Mouse (Mus musculus) lung, embryonic 14.5 days (tissue): ENCODE results near the gene B3gat1. TPM values are rescaled to one million over a fixed set of nuclear protein-coding genes. Genes with fewer than 3 reads are reported as not detected.

Experiments used
- ATAC-seq: fragments of 200-750 bp; cut with Nextera tagmentation; 2 replicates; pipeline ENCODE4 v1.8.0; 2017; ENCODE audit warnings: mild to moderate bottlenecking, moderate TSS enrichment, moderate library complexity; ENCODE audit not compliant: insufficient read depth
- DNase-seq: peaks from one replicate; pipeline ENCODE4 v3.0.0-alpha.2; 2015
- H3K27ac ChIP-seq: fragments of 300-500 bp; sonication (generic); 2 replicates; pipeline ENCODE4 v1.5.1; 2014; ENCODE audit warnings: low read depth, mild to moderate bottlenecking, moderate library complexity
- H3K27me3 ChIP-seq: fragments of 300-500 bp; sonication (generic); 2 replicates; pipeline ENCODE4 v1.6.1; 2014; ENCODE audit warnings: low read length, control low read depth; ENCODE audit not compliant: insufficient read depth
- H3K36me3 ChIP-seq: fragments of 300-500 bp; sonication (generic); 2 replicates; pipeline ENCODE4 v1.6.1; 2014; ENCODE audit warnings: control low read depth; ENCODE audit not compliant: insufficient read depth
- H3K4me1 ChIP-seq: fragments of 300-500 bp; sonication (generic); 2 replicates; pipeline ENCODE4 v1.6.1; 2014; ENCODE audit warnings: antibody characterized with exemption, control low read depth; ENCODE audit not compliant: insufficient read depth
- H3K4me2 ChIP-seq: fragments of 300-500 bp; sonication (generic); 2 replicates; pipeline ENCODE4 v1.6.1; 2014; ENCODE audit warnings: mild to moderate bottlenecking
- H3K4me3 ChIP-seq: fragments of 300-500 bp; sonication (generic); 2 replicates; pipeline ENCODE4 v1.5.1; 2014; ENCODE audit warnings: low read depth, low read length
- H3K9ac ChIP-seq: fragments of 300-500 bp; sonication (generic); 2 replicates; pipeline ENCODE4 v1.6.1; 2014
- H3K9me3 ChIP-seq: fragments of 300-500 bp; sonication (generic); 2 replicates; pipeline ENCODE4 v1.6.1; 2016; ENCODE audit warnings: low read depth, low read length, control low read depth
- CTCF ChIP-seq: IDR thresholded peaks from 2 replicates; pipeline ENCODE4 v1.5.1; 2016; ENCODE audit warnings: antibody characterized with exemption, low read depth
- WGBS: fragments of 180-500 bp; shearing (Covaris S2); extraction: QIAGEN DNeasy Blood & Tissue Kit; methylation state at CpG from one replicate; pipeline ENCODE4 v1.1.7; 2014; 5-methylcytosine and 5-hydroxymethylcytosine counted together
- polyA plus RNA-seq: library from polyadenylated mRNA; unstranded; fragments of >200 nt; fragmentation: Nextera tagmentation; extraction: Ambion mirVana; gene quantifications from 2 replicates; pipeline ENCODE4 v1.2.1, GENCODE M21; 2014

B3gat1 gene
- polyA plus RNA-seq, 1 experiment from 2014 or later, result 0.41 TPM

GRCm38 (mm10) chr9:26700329-26700728, 33.2 kb upstream of the B3gat1 start:
- H3K4me1 ChIP-seq, result no peaks in the 10 kb centered on the region
- no peak overlapping the region for H3K4me3 ChIP-seq
- TF ChIP-seq CTCF, result no peak
- 79% methylated on average over 2 of the region's 2 CpGs for WGBS
- H3K9ac ChIP-seq, result no peak overlapping the region
- no peaks in the 10 kb centered on the region for H3K36me3 ChIP-seq
- no peak overlapping the region for H3K4me2 ChIP-seq
- ATAC-seq (no peak), DNase-seq (no peak)
- H3K9me3 ChIP-seq, result no peaks in the 10 kb centered on the region
- H3K27me3 ChIP-seq, result no peaks in the 10 kb centered on the region
- no peak overlapping the region for H3K27ac ChIP-seq

- Histone ChIP-seq H3K9ac (no peak overlapping the region), H3K27me3 (no peaks in the 10 kb centered on the region), H3K4me3 (no peak overlapping the region), H3K36me3 (no peaks in the 10 kb centered on the region), H3K4me1 (no peaks in the 10 kb centered on the region), H3K9me3 (no peaks in the 10 kb centered on the region), H3K27ac (no peak overlapping the region), H3K4me2 (no peak overlapping the region)
- ATAC-seq (no peak), DNase-seq (no peak)
- TF ChIP-seq CTCF, result no peak
- 58% methylated on average over 3 of the region's 3 CpGs for WGBS
Measured at GRCm38 (mm10) chr9:26718388-26718787, 15.1 kb upstream of the B3gat1 start.

GRCm38 (mm10) chr9:26721771-26722170, 11.8 kb upstream of the B3gat1 start:
- WGBS, result 66% methylated on average over 7 of the region's 7 CpGs
- Histone ChIP-seq H3K27me3 (no peaks in the 10 kb centered on the region), H3K36me3 (no peaks in the 10 kb centered on the region), H3K27ac (no peak overlapping the region), H3K4me2 (no peak overlapping the region), H3K4me1 (no peaks in the 10 kb centered on the region), H3K4me3 (no peak overlapping the region), H3K9ac (no peak overlapping the region), H3K9me3 (no peaks in the 10 kb centered on the region)
- ATAC-seq (no peak), DNase-seq (no peak)
- no peak for TF ChIP-seq CTCF

- WGBS, result 80% methylated on average over 3 of the region's 3 CpGs
- no peak for TF ChIP-seq CTCF
- no peaks in the 10 kb centered on the region for H3K36me3 ChIP-seq
- no peak overlapping the region for H3K27ac ChIP-seq
- no peaks in the 10 kb centered on the region for H3K27me3 ChIP-seq
- DNase-seq (no peak), ATAC-seq (no peak)
- no peak overlapping the region for H3K9ac ChIP-seq
- H3K4me1 ChIP-seq, result no peaks in the 10 kb centered on the region
- H3K4me2 ChIP-seq, result no peak overlapping the region
- H3K4me3 ChIP-seq, result no peak overlapping the region
- H3K9me3 ChIP-seq, result no peaks in the 10 kb centered on the region
Measured at GRCm38 (mm10) chr9:26725709-26726108, 7.8 kb upstream of the B3gat1 start.

GRCm38 (mm10) chr9:26727445-26727844, 6.1 kb upstream of the B3gat1 start:
- Histone ChIP-seq H3K9me3 (no peaks in the 10 kb centered on the region), H3K27me3 (peaks cover 4% of the 10 kb centered on the region; the same call in 1 of the 2 replicates), H3K4me3 (no peak overlapping the region), H3K4me1 (no peaks in the 10 kb centered on the region), H3K4me2 (no peak overlapping the region), H3K36me3 (no peaks in the 10 kb centered on the region), H3K27ac (no peak overlapping the region), H3K9ac (no peak overlapping the region)
- no peak for TF ChIP-seq CTCF
- no peak for ATAC-seq
- WGBS, result 56% methylated on average over 2 of the region's 2 CpGs
- peak; percentile 84 for DNase-seq

GRCm38 (mm10) chr9:26728556-26728955, 5.0 kb upstream of the B3gat1 start:
- no peaks in the 10 kb centered on the region for H3K9me3 ChIP-seq
- no peak for DNase-seq
- no peak overlapping the region for H3K4me3 ChIP-seq
- no peak for TF ChIP-seq CTCF
- peaks cover 13% of the 10 kb centered on the region for H3K27me3 ChIP-seq
- no peak overlapping the region for H3K4me2 ChIP-seq
- H3K9ac ChIP-seq, result no peak overlapping the region
- H3K4me1 ChIP-seq, result no peaks in the 10 kb centered on the region
- ATAC-seq, result no peak
- no peaks in the 10 kb centered on the region for H3K36me3 ChIP-seq
- 76% methylated on average over 2 of the region's 2 CpGs for WGBS
- H3K27ac ChIP-seq, result no peak overlapping the region

GRCm38 (mm10) chr9:26733986-26734385, 458 bp downstream of the B3gat1 start:
- H3K4me1 ChIP-seq, result no peaks in the 10 kb centered on the region
- H3K36me3 ChIP-seq, result no peaks in the 10 kb centered on the region
- H3K4me2 ChIP-seq, result peak overlapping the region; percentile 82
- H3K9me3 ChIP-seq, result no peaks in the 10 kb centered on the region
- WGBS, result 2% methylated on average over 36 of the region's 37 CpGs
- no peak for TF ChIP-seq CTCF
- peaks cover 40% of the 10 kb centered on the region for H3K27me3 ChIP-seq
- 0 out of 2 replicates have a peak overlapping the region, but pooled peaks have one; percentile 38 for H3K9ac ChIP-seq
- peak overlapping the region; percentile 42 for H3K4me3 ChIP-seq
- peak; percentile 75 for ATAC-seq
- H3K27ac ChIP-seq, result no peak overlapping the region
- peak; percentile 1 for DNase-seq

GRCm38 (mm10) chr9:26737116-26737515, 3.6 kb downstream of the B3gat1 start:
- Histone ChIP-seq H3K27ac (no peak overlapping the region), H3K36me3 (no peaks in the 10 kb centered on the region), H3K9ac (no peak overlapping the region), H3K4me3 (no peak overlapping the region), H3K9me3 (no peaks in the 10 kb centered on the region), H3K4me2 (no peak overlapping the region), H3K27me3 (peaks cover 40% of the 10 kb centered on the region), H3K4me1 (no peaks in the 10 kb centered on the region)
- 75% methylated on average over 5 of the region's 5 CpGs for WGBS
- ATAC-seq (no peak), DNase-seq (no peak)
- no peak for TF ChIP-seq CTCF
